Mouse (Mus musculus) embryo, embryonic 11 days (tissue): ENCODE measurements around the gene Fbrs.
"Not testable (repeated sequence)": the region's sequence is repeated elsewhere in the genome, so short reads cannot be mapped to it uniquely, and the experiment has no call there.

Experiments
- DNase-seq: peaks from one replicate; pipeline ENCODE4 v3.0.0-alpha.2; 2015

Gene Fbrs

DNA sequence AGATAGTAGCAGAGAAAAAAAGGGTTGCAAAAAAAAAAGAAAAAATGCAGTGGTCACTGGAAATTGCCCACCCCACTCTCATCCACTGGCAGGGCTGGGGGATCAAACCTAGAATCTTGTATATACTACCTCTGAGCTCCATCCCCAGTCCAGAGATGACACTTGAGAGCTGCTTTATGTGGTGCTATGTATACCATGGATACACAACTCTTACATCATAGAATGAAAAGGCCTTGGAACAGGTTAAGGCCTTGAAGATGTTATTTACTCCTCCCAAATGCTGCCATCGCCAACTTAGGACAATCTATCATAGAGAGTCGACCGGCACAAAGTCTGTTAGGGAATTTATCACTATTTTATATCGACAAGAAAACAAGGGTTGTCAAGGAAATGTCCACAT is 2.1 kb upstream of the Fbrs start:
- DNase-seq, result no peak

DNA sequence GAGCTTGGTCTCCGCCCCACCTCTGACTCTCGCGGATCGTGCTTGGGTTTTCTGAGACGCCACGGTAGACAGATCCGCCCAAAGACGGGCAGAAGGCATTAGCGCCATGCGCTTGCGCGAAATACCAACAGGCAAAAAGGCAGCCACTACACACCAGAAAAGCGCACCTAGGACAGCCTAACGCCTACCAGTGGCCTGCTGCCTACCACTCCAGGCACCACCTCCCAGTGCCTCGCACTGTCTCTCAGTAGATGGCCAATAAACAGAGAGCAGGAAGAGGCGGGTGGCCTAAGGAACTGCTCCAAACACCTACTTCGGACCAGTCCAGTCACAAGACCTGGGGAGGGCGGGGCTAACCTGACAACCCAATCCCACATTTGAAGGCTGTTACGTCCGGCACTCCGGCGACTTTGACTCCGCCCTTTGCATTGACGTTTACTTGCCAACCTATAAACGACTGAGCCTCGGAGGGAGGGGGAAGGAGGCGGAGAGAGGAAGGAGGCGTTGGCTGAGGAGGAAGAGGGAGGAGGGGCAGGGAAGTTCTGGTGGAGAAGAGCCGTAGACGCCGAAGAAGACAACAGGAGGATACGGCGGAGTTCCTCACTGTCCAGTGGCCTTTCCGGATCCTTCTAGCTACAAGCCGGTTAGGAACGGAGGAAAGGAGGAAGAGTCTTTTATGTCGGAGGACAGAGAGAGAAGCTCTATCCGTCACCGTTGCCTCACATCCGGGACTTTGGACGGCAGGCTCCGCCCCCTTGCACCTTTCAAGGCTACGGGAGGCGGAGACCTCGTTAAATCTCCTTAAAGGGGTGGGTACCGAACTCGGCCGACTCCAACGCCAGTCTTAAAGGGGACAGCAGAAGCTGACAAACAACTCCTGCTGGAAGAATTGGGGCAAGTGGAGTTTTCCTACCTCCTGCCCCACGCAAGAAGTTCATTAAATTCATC is 1.0 kb upstream of the Fbrs start:
- peak; percentile 100 for DNase-seq

GRCm38 (mm10) chr7:127479318-127480225 is 573 bp downstream of the Fbrs start:
- no peak for DNase-seq

GRCm38 (mm10) chr7:127480321-127480720 is 1.3 kb downstream of the Fbrs start:
- no peak for DNase-seq

DNA sequence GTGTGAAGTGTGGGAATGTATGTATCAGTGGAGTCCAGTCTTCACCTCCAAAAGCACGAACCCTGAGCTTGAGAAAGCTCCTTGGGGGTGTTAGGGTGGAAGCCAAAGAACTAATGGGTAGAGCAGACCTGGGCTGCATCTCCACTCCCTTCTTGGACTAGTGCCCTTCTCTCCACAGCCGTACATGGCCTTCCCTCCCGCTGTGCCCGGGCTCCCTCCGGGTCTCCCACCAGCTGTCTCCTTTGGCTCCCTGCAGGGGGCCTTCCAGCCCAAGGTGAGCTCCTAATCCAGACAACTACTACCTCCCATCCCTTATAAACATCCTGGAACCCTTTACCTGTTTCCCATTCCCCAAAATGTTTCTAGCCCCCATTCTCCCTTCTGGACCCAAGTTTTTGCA is 6.4 kb downstream of the Fbrs start:
- no peak for DNase-seq

DNA sequence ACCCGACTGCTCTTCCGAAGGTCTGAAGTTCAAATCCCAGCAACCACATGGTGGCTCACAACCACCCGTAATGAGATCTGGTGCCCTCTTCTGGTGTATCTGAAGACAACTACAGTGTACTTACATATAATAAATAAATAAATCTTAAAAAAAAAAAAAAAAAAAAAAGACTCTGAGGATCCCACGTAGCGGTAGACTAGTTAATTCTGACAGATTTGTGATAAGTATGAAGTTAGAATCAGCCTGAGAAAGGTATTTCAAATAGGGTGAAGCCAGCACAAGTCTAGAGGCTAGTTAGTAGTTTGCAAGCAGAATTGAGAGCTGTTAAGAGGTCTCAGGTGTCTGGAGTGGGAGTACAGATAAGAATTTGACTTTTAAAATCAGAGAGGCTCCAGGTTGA is 9.4 kb downstream of the Fbrs start:
- not testable (repeated sequence) for DNase-seq

- no peak for DNase-seq
Observed at GRCm38 (mm10) chr7:127489982-127490381, 11.0 kb downstream of the Fbrs start.

- DNase-seq, result no peak
Observed at GRCm38 (mm10) chr7:127491846-127492245, 12.8 kb downstream of the Fbrs start.

DNA sequence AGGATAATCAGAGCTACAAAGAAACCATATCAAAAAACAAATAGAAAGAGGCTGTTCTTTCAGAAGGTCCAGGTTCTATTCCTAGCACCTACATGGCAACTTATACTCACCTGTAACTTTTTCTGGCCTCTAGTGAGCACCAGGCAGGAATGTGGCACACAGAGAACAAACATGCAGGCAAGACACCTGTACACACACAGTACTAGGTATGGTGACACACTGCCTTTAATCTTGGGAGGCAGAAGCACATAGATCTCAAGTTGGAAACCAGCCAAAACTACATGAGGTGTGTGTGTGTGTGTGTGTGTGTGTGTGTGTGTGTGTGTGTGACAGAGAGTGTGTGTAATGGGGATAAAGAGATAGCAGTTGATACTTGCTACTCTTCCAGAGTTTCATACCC is 15.6 kb downstream of the Fbrs start:
- no peak for DNase-seq

DNA sequence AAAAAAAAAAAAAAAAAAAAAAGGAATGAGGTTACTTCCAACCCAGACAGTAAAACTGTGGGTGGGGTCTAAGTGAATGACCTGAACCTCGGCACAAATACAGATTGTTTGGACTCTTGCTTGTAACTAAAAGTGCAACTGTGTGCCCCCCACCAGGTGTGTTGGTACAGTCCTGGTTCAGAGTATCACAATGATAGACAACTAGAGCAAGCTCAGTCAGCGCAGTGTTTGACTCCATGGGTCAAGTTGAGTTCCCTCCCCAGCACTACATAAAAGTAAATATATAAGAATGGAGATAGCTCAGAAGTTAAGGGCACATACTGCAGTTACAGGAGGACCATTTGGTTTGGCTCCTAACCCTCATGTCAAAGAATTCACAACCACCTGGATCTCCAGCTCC is 18.4 kb downstream of the Fbrs start:
- no peak for DNase-seq

DNA sequence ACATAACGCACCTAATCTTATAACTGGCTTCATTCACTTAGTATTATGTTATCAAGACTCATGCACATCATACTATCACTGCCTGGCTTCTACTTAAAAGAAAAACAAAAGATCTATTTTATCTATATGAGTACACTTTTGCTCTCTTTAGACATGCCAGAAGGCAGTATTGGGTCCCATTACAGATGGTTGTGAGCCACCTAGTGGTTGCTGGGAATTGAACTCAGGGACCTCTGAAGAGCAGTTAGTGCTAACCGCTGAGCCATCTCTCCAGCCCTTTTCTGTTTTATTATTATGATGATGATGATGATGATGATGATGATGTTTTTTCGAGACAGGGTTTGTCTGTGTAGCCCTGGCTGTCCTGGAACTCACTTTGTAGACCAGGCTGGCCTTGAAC is 19.4 kb downstream of the Fbrs start:
- DNase-seq, result peak; percentile 53

DNA sequence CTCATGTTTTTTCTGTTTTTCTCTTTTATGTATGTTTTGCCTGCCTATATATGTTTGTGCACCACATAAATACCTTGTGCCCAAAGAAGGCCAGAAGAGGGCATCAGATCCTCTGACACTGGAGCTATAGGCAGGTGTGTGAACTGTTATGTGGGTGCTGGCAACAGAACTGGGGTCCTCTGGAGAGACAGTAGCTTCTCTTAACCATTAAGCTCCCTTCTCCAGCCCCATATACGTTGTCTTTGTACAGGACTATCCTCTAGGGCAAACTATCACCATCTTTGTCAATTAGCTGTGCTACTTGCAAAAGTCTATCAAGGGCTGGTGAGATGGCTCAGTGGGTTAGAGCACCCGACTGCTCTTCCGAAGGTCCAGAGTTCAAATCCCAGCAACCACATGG is 29.3 kb downstream of the Fbrs start:
- DNase-seq, result no peak

DNA sequence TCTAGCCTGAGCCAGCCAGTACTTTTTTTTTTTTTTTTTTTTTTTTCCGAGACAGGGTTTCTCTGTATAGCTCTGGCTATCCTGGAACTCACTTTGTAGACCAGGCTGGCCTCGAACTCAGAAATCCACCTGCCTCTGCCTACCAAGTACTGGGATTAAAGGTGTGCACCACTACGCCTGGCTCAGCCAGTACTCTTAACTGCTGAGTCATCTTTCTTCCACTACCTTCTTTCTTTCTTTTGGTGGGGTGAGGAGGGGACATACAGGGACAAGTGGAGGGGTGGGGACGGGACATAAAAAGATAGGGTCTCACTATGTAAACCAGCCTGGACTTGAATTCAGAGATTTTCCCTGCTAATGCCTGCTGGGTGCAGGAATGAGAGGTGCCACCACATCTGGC is 30.8 kb downstream of the Fbrs start:
- DNase-seq, result not testable (repeated sequence)

DNA sequence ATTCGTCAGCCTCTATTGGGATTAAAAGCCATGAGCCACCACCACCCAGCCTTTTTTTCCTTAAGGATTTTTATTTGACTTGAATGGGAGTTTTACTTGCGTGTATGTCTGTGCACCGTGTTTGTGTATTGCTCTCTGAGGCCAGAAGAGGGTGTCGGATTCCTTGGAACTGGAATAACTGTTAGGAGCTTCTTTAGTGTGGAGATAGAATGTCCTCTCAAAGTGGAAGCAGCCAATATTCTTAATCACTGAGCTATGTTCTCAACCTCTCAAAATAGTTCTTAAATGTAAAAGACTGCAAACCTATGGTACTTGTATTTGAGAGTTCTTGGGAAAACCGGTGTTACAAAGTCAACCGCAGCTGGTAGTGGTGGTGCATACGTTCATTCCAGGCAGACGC is 32.2 kb downstream of the Fbrs start:
- peak; percentile 38 for DNase-seq

DNA sequence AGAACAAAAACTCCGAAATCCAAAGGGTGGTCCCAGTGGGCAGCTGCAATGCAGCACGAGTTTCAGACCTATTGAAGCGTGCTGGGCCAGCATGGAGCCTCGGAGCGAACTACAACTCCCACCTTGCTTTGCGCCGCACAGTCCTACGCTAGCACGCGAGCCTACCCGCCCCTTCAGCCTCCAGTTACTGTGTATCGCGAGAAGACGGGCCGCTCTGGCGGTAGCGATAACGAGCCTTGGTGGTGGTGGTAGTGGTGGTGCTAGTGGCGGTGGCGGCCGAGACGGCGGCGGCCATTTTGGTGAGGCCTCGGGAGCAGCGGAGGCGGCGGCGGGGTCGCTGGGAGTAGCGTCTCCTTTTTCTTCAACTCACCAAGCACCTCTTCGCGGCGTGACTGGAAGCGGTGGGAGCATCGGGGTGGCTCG is 32.8 kb downstream of the Fbrs start, which contains the start of gene Srcap:
TSS of gene Srcap (plus strand) at position 176 of the 423 bp plus-strand sequence.
- DNase-seq, result peak; percentile 97

DNA sequence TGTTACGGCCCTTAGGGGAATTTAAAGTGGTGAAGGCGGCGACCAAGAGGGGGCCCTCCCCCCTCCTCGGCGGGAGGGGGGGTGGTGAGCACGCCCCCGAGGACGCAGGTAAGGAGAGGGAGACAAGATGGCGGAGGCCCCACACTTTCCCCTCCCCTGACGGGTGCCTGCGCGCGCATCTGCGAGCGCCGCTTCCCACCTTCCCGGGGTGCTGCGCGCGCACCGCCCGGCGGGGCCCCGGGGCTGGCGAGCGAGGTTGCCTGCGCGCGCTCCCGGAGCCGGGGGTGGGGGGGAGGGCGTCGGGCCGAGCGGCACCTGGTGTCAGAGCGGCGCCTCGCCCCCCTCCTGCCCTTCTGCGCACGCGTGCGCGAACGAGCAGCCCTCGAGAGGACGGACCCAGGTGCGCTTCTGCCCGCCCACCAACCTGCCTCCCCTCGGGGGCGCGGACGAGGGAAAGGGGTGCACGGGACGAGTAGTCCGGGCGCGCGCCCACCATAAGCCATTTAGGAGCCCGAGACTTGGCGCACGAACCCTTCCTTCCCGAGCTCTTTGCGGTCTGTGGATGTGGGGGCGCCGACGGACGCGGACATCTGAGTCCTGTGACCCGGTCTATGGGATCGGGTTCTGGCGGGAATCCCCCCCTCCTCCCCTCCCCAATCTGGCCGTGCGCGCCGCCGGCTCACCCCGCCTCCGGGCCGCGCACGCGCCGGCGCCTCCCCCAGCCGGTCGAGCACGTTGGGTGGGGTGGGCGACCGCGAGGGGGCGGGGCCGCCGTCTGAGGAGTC is 33.4 kb downstream of the Fbrs start:
- DNase-seq, result peak; percentile 95

DNA sequence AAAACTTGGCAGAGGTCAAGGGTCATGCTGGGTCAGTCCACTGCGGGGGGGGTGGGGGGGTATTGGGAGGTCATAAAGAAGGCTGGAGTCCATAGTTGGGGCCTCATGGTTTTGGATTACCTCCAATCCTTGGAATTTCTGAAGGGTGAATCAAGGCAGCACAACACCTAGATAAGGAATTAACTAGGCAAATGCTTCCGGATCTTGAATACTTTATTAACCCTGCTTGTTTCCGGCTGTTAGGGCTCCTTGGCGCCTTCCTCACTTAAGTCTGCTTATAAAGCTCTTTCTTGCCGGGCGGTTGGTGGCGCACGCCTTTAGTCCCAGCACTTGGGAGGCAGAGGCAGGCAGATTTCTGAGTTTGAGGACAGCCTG is 34.0 kb downstream of the Fbrs start:
- no peak for DNase-seq

GRCm38 (mm10) chr7:127513781-127514180 is 34.8 kb downstream of the Fbrs start:
- DNase-seq, result no peak

DNA sequence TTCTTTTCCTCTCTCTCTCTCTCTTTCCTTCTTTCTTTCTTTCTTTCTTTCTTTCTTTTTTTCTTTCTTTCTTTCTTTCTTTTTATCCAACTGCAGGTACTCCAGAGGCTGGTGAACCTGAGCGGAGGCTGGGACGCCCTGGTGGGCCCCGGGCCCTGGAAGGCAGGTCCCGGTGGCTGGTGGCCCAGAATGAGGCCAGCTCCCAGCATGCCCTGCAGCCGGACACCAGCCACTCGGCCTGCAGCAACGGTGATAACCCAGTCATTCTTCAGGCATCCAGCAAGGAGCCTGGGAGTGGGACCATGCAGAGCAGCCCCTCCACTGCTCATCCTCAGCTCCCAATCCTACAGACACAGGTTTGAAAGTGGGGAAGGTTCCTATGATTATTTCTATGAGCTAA is 36.8 kb downstream of the Fbrs start:
- DNase-seq, result no peak

DNA sequence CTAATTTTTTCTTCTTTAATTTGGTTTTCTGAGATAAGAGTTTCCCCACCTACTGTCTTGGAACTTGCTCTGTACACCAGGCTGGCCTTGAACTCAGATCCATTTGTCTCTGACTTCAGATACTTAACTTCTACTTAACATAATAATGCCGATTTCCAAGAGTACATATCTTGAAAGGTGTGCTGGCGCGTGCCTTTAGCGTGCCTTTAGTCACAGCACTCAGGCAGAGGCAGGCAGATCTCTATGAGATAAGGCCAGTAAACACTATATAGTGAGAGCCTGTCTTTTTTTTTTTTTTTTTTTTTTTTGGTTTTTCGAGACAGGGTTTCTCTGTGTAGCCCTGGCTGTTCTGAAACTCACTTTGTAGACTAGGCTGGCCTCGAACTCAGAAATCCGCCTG is 37.3 kb downstream of the Fbrs start:
- no peak for DNase-seq

DNA sequence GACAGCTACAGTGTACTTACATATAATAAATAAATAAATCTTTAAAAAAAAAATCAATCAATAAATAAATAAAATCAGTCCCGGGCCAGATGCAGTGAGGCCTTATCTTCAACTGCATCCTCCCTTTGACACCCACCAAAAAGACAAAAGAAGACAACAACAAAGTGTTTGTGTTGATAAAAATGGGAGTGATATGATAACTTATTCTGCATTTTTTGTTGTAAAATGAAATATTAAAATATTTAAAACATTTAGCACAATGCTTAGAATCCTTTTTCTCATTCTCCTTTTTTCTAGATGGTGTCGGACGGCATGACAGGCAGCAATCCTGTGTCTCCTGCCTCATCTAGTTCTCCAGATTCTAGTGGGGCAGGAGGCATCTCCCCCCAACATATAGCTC is 40.3 kb downstream of the Fbrs start, which contains the start of gene Gm42715:
TSS of gene Gm42715 (plus strand) at position 301 of the 400 bp plus-strand sequence.
- DNase-seq, result no peak
